Mouse (Mus musculus) brain, embryonic 14.5 days (tissue): ENCODE results near the gene D5Ertd579e.

ENCODE experiments used
- CTCF ChIP-seq: fragments of 200-500 bp; IDR thresholded peaks from 2 replicates; pipeline ENCODE4 v1.5.1; 2012; ENCODE audit warnings: inconsistent platforms, mild to moderate bottlenecking, moderate library complexity, borderline replicate concordance; ENCODE audit not compliant: insufficient read depth, insufficient read length; ENCODE audit errors: extremely low read depth
- POLR2A ChIP-seq: fragments of 200-500 bp; IDR thresholded peaks from 2 replicates; pipeline ENCODE4 v1.6.1; 2012; ENCODE audit warnings: mild to moderate bottlenecking, inconsistent platforms, borderline replicate concordance; ENCODE audit not compliant: poor library complexity, insufficient read depth, insufficient read length, severe bottlenecking; ENCODE audit errors: extremely low read depth

DNA sequence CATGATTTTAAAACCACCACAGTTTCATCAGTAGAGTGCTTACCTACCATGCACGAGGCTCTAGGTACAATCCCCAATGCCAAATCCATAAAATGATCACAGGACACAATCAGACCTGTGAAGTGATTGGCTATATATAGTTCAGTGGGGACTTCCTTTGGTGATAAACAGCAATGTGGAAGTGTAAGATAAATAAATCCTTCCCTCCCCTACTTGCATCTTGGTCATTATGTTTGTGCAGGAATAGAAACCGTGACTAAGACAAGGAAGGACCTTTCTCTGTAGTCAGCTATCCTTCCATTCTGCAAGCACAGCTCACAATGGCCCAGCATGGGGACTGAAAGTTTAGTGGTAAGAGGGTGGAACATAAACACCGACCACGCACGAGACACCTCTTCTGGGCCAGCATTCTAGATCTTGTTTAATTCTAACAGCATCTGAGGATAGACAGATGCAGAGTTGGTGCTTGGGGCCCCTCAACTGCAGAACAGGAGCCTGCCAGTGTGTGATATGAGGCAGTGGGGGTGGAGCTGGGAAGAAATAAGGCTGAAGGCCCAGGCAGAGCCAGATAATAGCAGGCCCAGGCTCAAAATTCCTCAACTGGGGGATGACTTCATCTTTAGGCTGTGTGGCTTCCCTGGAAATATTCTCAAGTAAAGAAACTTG, 25.0 kb upstream of the D5Ertd579e start:
- TF ChIP-seq POLR2A, result no peak
- no peak for TF ChIP-seq CTCF
